Mouse (Mus musculus) B cell, adult 2 months (primary cell): ENCODE data around the gene A030003K21Rik.
A peak's percentile ranks its signal among the peaks of the same experiment; 100 is the strongest.
"Not testable (repeated sequence)": the region's sequence is repeated elsewhere in the genome, so short reads cannot be mapped to it uniquely, and the experiment has no call there.

Experiments
- DNase-seq, 2 experiments: peaks; one replicate each; pipeline ENCODE4 v3.0.0; 2022

The A030003K21Rik gene

GRCm38 (mm10) chr1:82943295-82943694 is at the start of gene A030003K21Rik:
TSS of gene A030003K21Rik (minus strand) at chr1:82943388.
- not testable (repeated sequence) for DNase-seq

- DNase-seq = no peak
These were observed 48.9 kb upstream of the A030003K21Rik start for GRCm38 (mm10) chr1:82992093-82992492.

GRCm38 (mm10) chr1:82991596-82991995 is 48.4 kb upstream of the A030003K21Rik start:
- DNase-seq = no peak

- DNase-seq = no peak
These were observed 47.9 kb upstream of the A030003K21Rik start for GRCm38 (mm10) chr1:82991062-82991461.

GRCm38 (mm10) chr1:82987530-82988198 is 44.5 kb upstream of the A030003K21Rik start:
- DNase-seq = peak; percentile 14 to 34

GRCm38 (mm10) chr1:82986738-82987137 is 43.5 kb upstream of the A030003K21Rik start:
- no peak for DNase-seq

GRCm38 (mm10) chr1:82977840-82978239 is 34.7 kb upstream of the A030003K21Rik start:
- no peak for DNase-seq

- no peak for DNase-seq
These were observed 32.6 kb upstream of the A030003K21Rik start for GRCm38 (mm10) chr1:82975750-82976149.

GRCm38 (mm10) chr1:82974342-82974741 is 31.2 kb upstream of the A030003K21Rik start:
- DNase-seq = no peak

- no peak for DNase-seq
These were observed 30.7 kb upstream of the A030003K21Rik start for GRCm38 (mm10) chr1:82973901-82974300.

GRCm38 (mm10) chr1:82973244-82973643 is 30.1 kb upstream of the A030003K21Rik start:
- no peak for DNase-seq

- DNase-seq = no peak
These were observed 28.9 kb upstream of the A030003K21Rik start for GRCm38 (mm10) chr1:82972046-82972445.

GRCm38 (mm10) chr1:82966413-82966812 is 23.2 kb upstream of the A030003K21Rik start:
- no peak for DNase-seq

GRCm38 (mm10) chr1:82959870-82960385 is 16.7 kb upstream of the A030003K21Rik start, which contains the start of gene Gm47955:
TSS of gene Gm47955 (plus strand) at chr1:82960286.
- DNase-seq = no peak

- DNase-seq = not testable (repeated sequence)
These were observed 12.7 kb upstream of the A030003K21Rik start, which contains the start of gene Gm7544 for GRCm38 (mm10) chr1:82955913-82956312. TSS of gene Gm7544 (minus strand) at chr1:82956013.

GRCm38 (mm10) chr1:82948601-82949000 is 5.4 kb upstream of the A030003K21Rik start:
- no peak for DNase-seq

GRCm38 (mm10) chr1:82946029-82946428 is 2.8 kb upstream of the A030003K21Rik start:
- DNase-seq = not testable (repeated sequence)

GRCm38 (mm10) chr1:82942505-82942904 is 683 bp downstream of the A030003K21Rik start:
- DNase-seq = not testable (repeated sequence)

- DNase-seq = no peak
These were observed 4.5 kb downstream of the A030003K21Rik start for GRCm38 (mm10) chr1:82938666-82939065.

- not testable (repeated sequence) for DNase-seq
These were observed 11.9 kb downstream of the A030003K21Rik start, which contains the start of gene Gm6217 for GRCm38 (mm10) chr1:82931326-82931725. TSS of gene Gm6217 (minus strand) at chr1:82931399.

GRCm38 (mm10) chr1:82930558-82930957 is 12.6 kb downstream of the A030003K21Rik start:
- not testable (repeated sequence) for DNase-seq

- no peak for DNase-seq
These were observed 18.5 kb downstream of the A030003K21Rik start, which contains the start of gene A030014E15Rik for GRCm38 (mm10) chr1:82924650-82925049. TSS of gene A030014E15Rik (plus strand) at chr1:82924917.

GRCm38 (mm10) chr1:82913434-82913833 is 29.8 kb downstream of the A030003K21Rik start:
- not testable (repeated sequence) for DNase-seq

- no peak for DNase-seq
These were observed 30.2 kb downstream of the A030003K21Rik start, which contains the start of gene A030005L19Rik for GRCm38 (mm10) chr1:82913025-82913424. TSS of gene A030005L19Rik (plus strand) at chr1:82913325.
